Mouse (Mus musculus): Measurements from ENCODE around the gene Il17f.

GRCm38 (mm10) chr1:20828061-20828460 lies 37.6 kb upstream of the Il17f start:
- TF ChIP-seq CTCF (conservative IDR thresholded peaks at IDR 0.05; ENCODE audit: insufficient read depth, insufficient read length, low read depth, low read length) (no peak), POLR2A (IDR thresholded peaks at IDR 0.05; ENCODE audit: low read depth, low read length) (no peak)

All from kidney, adult 2 months (tissue).